Mouse (Mus musculus) c-Kit-positive CD71-positive TER-119-positive erythroid progenitor cells, embryonic 14.5 days (primary cell): ENCODE data around the gene Fam102a.
A peak's percentile ranks its signal among the peaks of the same experiment; 100 is the strongest.

Source experiments
- DNase-seq: peaks from one replicate; pipeline ENCODE4 v3.0.0-alpha.2; 2013; ENCODE audit warnings: low spot score

Fam102a gene

GRCm38 (mm10) chr2:32581450-32582095 lies 46.4 kb downstream of the Fam102a start:
- DNase-seq: no peak

DNA sequence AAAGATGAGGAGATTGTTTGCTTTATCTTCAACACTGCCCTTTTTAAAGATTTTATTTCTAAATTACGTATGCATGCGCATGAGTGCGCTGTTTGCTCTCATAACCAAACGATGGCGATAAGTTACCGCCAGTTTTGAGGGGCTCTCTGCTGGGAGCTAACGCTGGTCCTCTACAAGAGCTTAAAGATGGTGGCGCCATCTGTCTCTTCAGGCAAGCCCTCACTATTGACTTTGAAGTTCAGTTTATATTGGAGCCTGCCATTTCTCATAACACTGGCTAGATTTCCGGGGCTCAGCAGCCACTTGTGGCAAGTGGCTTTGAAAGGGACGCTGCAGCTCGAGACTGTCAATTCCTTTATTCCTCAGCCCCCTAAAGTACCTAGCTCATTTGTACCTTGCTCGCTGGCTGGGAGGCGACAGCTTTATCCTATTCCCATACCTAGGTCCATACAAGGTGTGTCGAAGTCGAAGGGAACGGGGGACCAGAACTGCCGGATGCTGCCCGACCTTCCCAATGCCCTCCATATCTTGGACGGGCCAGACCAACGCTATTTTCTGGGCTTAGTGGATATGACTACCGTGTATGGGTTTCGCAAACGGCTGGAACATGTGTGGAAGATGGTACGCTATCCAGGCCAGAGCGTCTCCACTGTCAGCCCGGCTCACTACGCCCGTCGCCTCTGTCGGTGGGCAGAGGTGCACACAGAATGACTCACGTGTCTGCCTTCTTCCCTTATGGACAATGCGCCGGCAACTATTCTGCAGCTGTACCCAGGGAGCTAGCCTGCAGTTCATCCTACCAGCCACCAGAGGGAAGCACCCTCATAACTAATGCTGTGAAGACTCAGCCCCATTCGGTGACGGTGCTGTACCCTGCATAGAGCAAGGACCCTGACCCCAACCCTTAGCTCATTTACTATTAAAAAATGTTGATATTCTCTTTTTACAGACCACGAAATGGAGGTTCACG lies 48.0 kb downstream of the Fam102a start:
- DNase-seq: peak; percentile 79

DNA sequence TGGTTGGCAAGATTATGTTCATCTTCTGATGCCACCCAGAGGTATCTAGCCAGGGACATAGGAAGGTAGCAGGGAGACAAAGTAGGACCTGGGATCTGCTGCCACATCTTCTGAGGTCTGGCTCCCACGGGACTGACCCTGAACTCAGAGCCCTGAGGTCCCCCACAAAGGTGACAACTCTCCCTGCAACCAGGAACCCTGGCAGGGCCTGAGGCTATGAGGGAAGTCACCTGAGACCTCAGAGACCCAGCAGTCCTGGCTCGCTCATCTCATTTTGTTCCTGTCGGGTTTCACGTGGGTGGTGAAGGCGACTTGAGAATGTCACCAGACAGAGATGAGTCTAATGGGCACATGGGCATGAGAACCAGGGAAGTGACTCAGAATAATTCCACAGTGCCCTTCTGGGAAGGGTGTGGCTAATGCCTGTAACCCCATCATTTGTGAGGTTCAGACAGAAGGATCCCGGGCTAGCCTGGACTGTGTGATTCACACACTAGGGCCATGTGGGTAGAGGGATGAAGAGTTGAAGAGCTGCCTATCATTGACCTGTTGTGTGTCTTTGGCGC lies 50.1 kb downstream of the Fam102a start:
- no peak for DNase-seq

DNA sequence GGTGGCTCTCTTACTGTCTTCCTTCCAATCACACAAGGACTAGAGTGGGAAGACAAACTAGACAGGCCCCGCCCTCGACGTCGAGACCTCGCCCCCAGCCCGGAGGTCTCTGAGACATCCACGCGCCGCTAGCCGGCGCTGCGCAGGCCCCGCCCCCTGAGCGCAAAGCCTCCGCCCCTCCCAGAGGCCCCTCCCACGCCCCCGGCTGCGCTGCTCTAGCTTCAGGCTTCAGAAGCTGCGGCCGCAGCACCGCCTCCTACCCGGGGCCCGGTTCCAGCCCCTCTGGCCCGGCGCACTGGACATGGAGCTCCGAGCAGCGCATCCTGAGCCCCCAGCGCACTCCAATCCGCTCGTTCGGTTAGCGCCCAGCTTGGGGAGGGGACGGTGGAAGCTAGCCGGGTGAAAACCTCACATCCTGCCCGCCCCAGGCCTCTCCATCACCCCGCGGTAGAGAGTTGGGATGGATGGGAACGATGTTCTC lies 51.8 kb downstream of the Fam102a start, which contains the start of gene St6galnac4:
Gene St6galnac4 (plus strand): TSS at position 225 of the 481 bp plus-strand sequence.
- DNase-seq: peak; percentile 86

GRCm38 (mm10) chr2:32587731-32588321 lies 52.7 kb downstream of the Fam102a start:
- no peak for DNase-seq

DNA sequence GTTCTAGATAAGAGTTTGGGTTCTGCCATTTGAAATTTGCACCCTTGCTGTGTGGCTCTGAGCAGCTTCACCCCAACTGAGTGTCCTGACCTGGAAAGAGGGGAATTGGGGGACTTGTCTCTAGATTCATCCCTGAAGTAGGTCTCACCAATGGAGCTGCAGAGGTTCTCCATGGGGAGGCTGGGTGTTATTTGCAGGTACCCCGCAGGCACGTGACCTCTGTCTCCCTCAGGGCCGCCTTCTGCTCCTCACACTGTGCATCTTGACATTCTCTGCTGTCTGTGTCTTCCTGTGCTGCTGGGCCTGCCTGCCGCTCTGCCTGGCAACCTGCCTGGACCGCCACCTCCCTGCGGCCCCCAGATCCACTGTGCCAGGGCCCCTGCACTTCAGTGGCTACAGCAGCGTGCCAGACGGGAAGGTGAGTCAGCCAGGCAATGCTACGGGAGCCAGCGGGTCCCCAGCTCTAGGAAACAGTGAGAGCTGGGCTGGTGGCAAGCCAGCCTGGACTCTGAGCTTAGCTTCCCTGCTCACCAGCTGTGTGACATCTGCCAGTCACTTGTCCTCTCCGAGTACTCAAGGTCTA lies 54.2 kb downstream of the Fam102a start:
- DNase-seq: no peak

GRCm38 (mm10) chr2:32590224-32590623 lies 55.1 kb downstream of the Fam102a start:
- DNase-seq: no peak

DNA sequence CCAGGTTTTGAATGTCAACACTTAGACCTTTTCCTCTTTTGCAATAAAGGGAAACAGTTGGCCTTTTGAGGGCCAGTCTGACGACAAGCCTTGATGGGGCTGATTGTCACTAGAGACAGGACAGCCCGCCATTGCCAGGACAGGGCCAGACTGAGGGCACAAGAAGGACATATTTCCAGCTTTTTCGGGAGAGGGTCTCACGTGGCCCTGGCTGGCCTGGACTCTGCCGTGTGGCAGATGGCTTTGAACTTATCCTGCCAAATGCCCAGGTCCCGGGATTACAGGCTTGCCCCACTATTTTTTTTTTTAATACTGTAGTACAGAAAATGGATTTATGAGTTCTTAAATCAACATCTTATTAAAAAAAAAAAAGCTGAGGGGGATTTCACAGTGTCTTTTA lies 56.1 kb downstream of the Fam102a start:
- no peak for DNase-seq

GRCm38 (mm10) chr2:32596725-32597124 lies 61.6 kb downstream of the Fam102a start:
- DNase-seq: no peak

- DNase-seq: no peak
Observed at GRCm38 (mm10) chr2:32597248-32597647, 62.1 kb downstream of the Fam102a start.

GRCm38 (mm10) chr2:32597699-32598098 lies 62.6 kb downstream of the Fam102a start:
- no peak for DNase-seq

DNA sequence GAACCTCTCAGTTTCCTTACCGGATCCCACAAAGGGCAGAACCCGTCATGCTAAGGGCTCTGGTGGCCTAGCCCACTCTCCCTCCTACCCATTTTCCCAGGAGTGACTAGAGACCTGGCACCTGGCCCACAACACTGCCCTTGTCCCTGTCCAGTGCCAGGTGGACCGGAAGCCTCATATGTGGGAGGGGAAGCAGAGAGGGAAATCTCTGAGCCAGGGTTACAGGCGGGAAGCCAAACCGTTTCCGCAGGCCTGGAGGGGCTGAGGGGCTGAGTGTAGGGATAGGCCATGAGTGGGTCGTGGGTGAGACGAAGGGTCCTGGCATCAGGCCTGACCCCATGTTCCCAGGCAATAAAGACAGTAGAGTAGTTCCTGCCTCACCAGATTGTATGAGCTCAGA lies 63.4 kb downstream of the Fam102a start:
- DNase-seq: no peak

GRCm38 (mm10) chr2:32599409-32599808 lies 64.3 kb downstream of the Fam102a start, which contains the start of gene St6galnac6:
St6galnac6 (plus strand) TSS chr2:32599709.
- DNase-seq: no peak

GRCm38 (mm10) chr2:32601417-32602065 lies 66.4 kb downstream of the Fam102a start:
- peak; percentile 62 for DNase-seq

- DNase-seq: peak; percentile 75
Observed at GRCm38 (mm10) chr2:32602600-32603054, 67.5 kb downstream of the Fam102a start.

GRCm38 (mm10) chr2:32604631-32605030 lies 69.5 kb downstream of the Fam102a start:
- no peak for DNase-seq

DNA sequence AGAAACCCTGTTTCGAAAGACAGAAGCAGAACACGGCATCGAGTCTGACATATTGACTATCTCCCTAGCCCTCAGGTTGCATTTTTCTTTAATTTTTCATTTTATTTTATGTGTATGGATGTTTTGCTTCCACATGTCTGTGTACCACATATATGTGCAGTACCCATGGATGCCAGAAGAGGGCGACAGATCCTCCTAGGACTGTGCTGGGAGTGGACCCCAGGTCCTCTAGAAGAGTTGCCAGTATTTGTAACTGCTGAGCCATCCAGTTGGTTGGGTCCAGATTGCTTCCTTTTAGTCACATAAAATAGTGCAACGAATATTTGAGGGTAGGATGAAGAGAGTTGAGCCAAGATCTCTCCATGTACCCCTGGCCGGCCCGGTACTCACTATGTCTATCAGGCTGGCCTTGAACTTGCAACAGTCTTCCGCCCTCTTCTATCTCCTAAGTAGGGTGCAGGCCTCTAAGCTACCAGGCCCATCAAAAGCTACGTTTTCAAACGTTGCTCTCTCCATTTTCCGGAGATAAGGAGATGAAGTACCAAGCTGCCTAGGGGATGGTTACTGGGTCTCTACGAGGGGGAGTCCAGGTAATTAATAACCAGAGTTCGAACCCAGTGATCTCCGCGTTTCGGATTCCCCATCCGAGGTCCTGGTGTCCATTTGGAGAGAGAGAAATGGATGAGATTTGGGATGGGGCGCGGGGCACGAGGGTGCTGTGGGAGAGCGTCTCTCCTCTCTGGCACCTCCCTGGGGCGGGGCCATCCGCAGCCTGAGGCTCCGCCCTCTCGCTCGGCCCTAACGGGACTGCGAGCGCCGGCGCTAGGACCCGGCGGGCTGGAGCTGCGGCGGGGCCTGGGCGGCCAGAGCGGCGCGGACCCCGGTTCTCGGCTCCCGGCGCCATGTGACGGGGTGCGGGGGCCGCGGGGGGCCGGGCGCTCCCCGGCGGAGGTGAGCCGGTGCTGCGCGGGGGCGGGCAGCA lies 71.3 kb downstream of the Fam102a start:
- DNase-seq: peak; percentile 82

DNA sequence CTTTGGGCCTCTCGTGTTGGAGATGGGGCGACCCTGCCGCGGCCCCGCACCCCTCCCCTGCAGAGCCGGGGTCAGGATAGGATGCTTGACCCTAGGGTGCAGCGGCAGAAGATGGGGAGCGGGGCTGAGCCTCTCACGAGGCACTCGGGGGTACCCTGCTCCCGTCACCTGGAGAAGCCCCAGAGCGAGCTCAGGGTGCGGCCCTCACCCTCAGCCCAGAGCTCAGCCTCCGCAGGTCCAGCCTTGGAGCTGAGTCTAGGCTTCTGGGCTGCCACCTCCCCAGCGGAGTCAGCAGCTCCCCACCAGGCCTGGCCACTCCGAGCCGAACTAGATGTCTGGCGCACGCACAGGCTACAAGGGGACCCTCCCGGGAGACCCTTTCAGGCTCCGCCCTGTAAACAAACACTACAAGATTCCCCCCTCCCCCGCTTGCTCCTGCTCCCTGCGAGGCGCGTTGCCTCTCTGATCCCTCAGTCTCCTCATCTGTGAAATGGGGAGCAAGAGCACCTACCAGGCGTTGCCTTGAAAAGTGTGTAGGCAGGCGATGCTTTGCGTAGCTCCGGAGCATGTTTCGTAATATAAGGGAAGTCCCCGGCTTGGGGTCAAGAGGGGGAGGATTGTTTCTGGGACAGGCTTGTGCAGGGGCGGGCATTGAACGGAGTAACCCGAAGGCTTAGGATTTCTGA lies 72.3 kb downstream of the Fam102a start:
- DNase-seq: peak; percentile 56

GRCm38 (mm10) chr2:32608141-32608777 lies 73.1 kb downstream of the Fam102a start:
- DNase-seq: peak; percentile 77
